Mouse (Mus musculus): Measurements from ENCODE around the gene Helz. TPM values are rescaled to one million over a fixed set of nuclear protein-coding genes. Genes with fewer than 3 reads are reported as not detected.

Gene Helz
- polyA plus RNA-seq, 1 experiment = 23.3 TPM

DNA sequence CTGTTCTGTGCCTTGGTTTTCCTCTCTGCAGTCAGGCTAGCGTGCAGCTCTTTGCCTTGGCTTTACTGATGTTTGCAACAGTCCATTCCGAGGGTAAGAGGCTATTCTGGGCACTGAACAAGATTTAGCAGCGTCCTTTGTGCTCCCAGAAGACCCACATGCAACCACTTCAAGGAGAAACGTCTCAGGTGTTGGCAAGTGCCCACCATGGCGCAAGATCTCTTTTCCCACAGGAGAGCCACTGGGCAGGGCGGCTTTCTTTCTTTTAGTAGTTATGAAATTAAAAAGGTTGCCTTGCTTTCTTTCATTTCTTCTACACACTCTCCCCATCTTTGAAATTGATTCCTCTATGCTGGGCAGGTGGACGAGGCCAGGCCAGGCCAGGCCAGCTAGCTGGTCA, 181.4 kb downstream of the Helz start:
- H3K27me3 ChIP-seq (ENCODE audit: control insufficient read depth, insufficient read depth, low read length) = no peaks in the 10 kb centered on the region
- no peak for DNase-seq (ENCODE audit: low read depth in 1 of 2, low spot score in 2 of 2)
- TF ChIP-seq POLR2A (IDR thresholded peaks at IDR 0.05; ENCODE audit: low read depth, low read length) (no peak), CTCF (IDR thresholded peaks at IDR 0.05; ENCODE audit: extremely low read depth, insufficient read depth, insufficient read length, insufficient replicate concordance) (no peak)
- H3K36me3 ChIP-seq (ENCODE audit: control insufficient read depth, insufficient read depth, low read length) = no peaks in the 10 kb centered on the region
- no peaks in the 10 kb centered on the region for H3K4me1 ChIP-seq (ENCODE audit: control insufficient read depth, insufficient read depth, insufficient read length)
- 75% methylated on average over 7 of the region's 7 CpGs for WGBS
- H3K27ac ChIP-seq (ENCODE audit: insufficient read depth, low read length) = no peak overlapping the region
- H3K4me3 ChIP-seq (ENCODE audit: extremely low read depth, insufficient read depth, insufficient read length) = no peak overlapping the region

DNA sequence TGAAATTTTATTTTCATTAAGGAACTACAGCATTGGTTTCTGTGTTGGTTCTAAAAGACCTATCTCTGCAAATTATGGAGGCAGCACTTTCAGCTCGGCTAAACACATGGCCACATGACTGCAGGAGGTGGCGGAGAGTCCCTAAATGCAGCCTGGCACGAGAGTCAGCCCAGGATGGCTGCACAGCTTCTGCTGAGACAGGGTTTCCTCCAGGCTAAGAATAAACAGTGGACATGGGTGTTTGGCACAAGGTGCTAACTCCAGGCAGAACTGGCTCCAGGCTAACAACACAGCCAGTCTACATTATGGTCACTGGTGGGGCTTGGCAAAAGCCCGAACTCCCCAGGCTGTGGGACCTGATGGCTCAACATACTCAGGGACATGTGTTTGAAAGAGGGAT, 183.2 kb downstream of the Helz start:
- Histone ChIP-seq H3K4me1 (ENCODE audit: control insufficient read depth, insufficient read depth, insufficient read length) (no peaks in the 10 kb centered on the region), H3K27ac (ENCODE audit: insufficient read depth, low read length) (no peak overlapping the region), H3K4me3 (ENCODE audit: extremely low read depth, insufficient read depth, insufficient read length) (no peak overlapping the region), H3K27me3 (ENCODE audit: control insufficient read depth, insufficient read depth, low read length) (no peaks in the 10 kb centered on the region), H3K36me3 (ENCODE audit: control insufficient read depth, insufficient read depth, low read length) (no peaks in the 10 kb centered on the region)
- WGBS = 75% methylated on average over 4 of the region's 4 CpGs
- DNase-seq (ENCODE audit: low read depth in 1 of 2, low spot score in 2 of 2) = no peak
- TF ChIP-seq CTCF (IDR thresholded peaks at IDR 0.05; ENCODE audit: extremely low read depth, insufficient read depth, insufficient read length, insufficient replicate concordance) = no peak
- TF ChIP-seq POLR2A (IDR thresholded peaks at IDR 0.05; ENCODE audit: low read depth, low read length) = no peak

DNA sequence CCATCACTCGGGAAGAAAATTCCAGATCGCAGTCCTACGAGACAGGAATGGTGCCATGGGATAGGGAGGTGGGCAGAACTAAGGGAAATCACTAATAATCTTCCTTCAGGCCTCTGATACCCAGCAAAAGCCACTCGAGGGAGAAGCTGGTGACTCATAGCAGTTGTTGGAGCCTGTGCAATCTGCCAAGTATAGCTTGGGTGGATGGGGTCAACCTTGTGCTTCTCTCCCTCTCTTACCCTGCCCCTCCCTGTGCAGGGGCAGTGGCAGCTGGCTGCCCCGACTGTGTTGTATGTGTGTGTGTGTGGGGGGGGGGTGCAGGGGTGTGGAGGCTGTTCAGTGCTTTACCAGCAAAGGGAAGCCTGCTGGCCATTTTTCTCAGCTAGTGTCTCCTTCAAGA, 183.8 kb downstream of the Helz start:
- H3K27me3 ChIP-seq (ENCODE audit: control insufficient read depth, insufficient read depth, low read length) = no peaks in the 10 kb centered on the region
- H3K27ac ChIP-seq (ENCODE audit: insufficient read depth, low read length) = no peak overlapping the region
- no peaks in the 10 kb centered on the region for H3K36me3 ChIP-seq (ENCODE audit: control insufficient read depth, insufficient read depth, low read length)
- TF ChIP-seq POLR2A (IDR thresholded peaks at IDR 0.05; ENCODE audit: low read depth, low read length) (no peak), CTCF (IDR thresholded peaks at IDR 0.05; ENCODE audit: extremely low read depth, insufficient read depth, insufficient read length, insufficient replicate concordance) (no peak)
- H3K4me1 ChIP-seq (ENCODE audit: control insufficient read depth, insufficient read depth, insufficient read length) = no peaks in the 10 kb centered on the region
- 62% methylated on average over 5 of the region's 5 CpGs for WGBS
- H3K4me3 ChIP-seq (ENCODE audit: extremely low read depth, insufficient read depth, insufficient read length) = no peak overlapping the region
- no peak for DNase-seq (ENCODE audit: low read depth in 1 of 2, low spot score in 2 of 2)

DNA sequence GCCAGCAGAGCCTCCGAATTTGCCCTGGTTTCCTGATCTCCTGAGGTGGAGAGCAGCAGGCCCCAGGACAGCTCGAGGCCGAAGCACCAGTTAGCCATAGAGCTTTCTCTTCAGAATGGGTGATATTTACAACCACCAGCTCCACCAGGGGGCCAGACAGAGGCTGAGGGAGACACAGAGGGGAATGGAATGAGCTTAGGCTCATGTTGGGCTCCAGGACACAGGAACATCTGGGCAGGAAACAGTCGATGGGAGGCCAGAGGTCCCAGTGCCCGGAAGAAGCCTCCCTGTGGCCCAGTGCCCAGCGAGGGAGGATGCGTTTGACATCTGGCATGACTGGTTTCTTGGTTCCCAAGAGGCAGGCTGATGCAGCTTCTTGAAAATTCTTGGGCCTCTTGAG, 186.4 kb downstream of the Helz start:
- TF ChIP-seq CTCF (IDR thresholded peaks at IDR 0.05; ENCODE audit: extremely low read depth, insufficient read depth, insufficient read length, insufficient replicate concordance) = no peak
- no peak for TF ChIP-seq POLR2A (IDR thresholded peaks at IDR 0.05; ENCODE audit: low read depth, low read length)
- no peak for DNase-seq (ENCODE audit: low read depth in 1 of 2, low spot score in 2 of 2)
- Histone ChIP-seq H3K4me1 (ENCODE audit: control insufficient read depth, insufficient read depth, insufficient read length) (no peaks in the 10 kb centered on the region), H3K27me3 (ENCODE audit: control insufficient read depth, insufficient read depth, low read length) (no peaks in the 10 kb centered on the region), H3K27ac (ENCODE audit: insufficient read depth, low read length) (no peak overlapping the region), H3K4me3 (ENCODE audit: extremely low read depth, insufficient read depth, insufficient read length) (no peak overlapping the region), H3K36me3 (ENCODE audit: control insufficient read depth, insufficient read depth, low read length) (no peaks in the 10 kb centered on the region)
- 46% methylated on average over 7 of the region's 7 CpGs for WGBS

DNA sequence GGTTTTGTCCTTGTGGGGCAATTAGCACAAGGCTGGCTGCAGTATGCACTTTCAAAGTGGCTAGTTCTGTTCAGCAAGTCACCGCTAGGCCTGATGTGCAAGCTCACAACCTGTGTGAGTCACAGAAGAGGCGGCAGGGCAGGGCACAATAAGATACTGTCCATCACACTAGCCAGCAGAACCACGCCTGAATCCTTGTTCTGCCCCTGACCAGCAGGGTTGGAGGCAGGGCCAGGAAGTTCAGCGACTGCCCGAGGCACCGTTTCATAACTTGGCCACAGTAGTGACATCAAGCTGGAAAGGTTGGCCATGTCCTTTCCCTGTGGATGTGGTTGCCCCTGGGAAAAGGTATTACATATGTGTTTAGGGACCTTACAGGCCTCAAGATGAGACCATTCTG, 190.2 kb downstream of the Helz start:
- no peak for DNase-seq (ENCODE audit: low read depth in 1 of 2, low spot score in 2 of 2)
- 83% methylated on average over 6 of the region's 6 CpGs for WGBS
- Histone ChIP-seq H3K4me3 (ENCODE audit: extremely low read depth, insufficient read depth, insufficient read length) (no peak overlapping the region), H3K36me3 (ENCODE audit: control insufficient read depth, insufficient read depth, low read length) (no peaks in the 10 kb centered on the region), H3K4me1 (ENCODE audit: control insufficient read depth, insufficient read depth, insufficient read length) (no peaks in the 10 kb centered on the region), H3K27me3 (ENCODE audit: control insufficient read depth, insufficient read depth, low read length) (no peaks in the 10 kb centered on the region), H3K27ac (ENCODE audit: insufficient read depth, low read length) (no peak overlapping the region)
- TF ChIP-seq CTCF (IDR thresholded peaks at IDR 0.05; ENCODE audit: extremely low read depth, insufficient read depth, insufficient read length, insufficient replicate concordance) (no peak), POLR2A (IDR thresholded peaks at IDR 0.05; ENCODE audit: low read depth, low read length) (no peak)

DNA sequence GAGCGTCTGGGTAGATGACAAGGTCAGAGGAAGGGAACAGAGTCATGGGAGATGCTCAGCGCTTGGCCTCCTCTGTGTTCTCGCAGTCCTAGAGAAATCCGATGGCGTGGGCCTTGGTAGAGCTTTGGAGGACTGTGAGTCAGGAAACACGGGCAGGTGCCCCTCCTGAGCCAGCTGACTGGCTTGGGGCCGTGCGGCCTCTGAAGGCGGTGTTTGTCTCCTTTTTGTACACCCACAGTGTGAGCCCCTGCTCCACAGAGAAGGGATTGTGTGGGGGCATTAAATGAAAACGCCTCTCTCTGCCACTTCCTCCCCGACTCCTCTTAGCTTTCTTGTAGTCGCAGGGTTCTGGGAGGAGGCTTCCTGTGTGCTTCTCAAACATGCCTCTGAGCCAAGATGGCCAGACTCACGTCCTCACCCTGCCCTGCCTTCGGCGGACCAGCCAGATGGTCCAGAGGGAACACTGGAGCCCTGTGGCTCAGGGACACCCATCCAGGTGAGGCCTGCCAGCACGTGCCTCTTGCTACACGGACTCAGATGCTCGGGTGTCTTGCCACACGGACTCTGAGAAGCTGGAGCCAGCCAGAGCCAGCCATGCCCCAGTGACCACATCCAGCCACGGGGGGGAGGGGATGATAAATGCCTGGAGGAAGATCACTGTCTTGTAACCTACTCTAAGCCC, 190.8 kb downstream of the Helz start:
- WGBS = 72% methylated on average over 20 of the region's 20 CpGs
- Histone ChIP-seq H3K4me1 (ENCODE audit: control insufficient read depth, insufficient read depth, insufficient read length) (no peaks in the 10 kb centered on the region), H3K36me3 (ENCODE audit: control insufficient read depth, insufficient read depth, low read length) (no peaks in the 10 kb centered on the region), H3K27me3 (ENCODE audit: control insufficient read depth, insufficient read depth, low read length) (no peaks in the 10 kb centered on the region), H3K4me3 (ENCODE audit: extremely low read depth, insufficient read depth, insufficient read length) (no peak overlapping the region), H3K27ac (ENCODE audit: insufficient read depth, low read length) (no peak overlapping the region)
- TF ChIP-seq POLR2A (IDR thresholded peaks at IDR 0.05; ENCODE audit: low read depth, low read length) (no peak), CTCF (IDR thresholded peaks at IDR 0.05; ENCODE audit: extremely low read depth, insufficient read depth, insufficient read length, insufficient replicate concordance) (no peak)
- DNase-seq (ENCODE audit: low read depth in 1 of 2, low spot score in 2 of 2) = no peak

DNA sequence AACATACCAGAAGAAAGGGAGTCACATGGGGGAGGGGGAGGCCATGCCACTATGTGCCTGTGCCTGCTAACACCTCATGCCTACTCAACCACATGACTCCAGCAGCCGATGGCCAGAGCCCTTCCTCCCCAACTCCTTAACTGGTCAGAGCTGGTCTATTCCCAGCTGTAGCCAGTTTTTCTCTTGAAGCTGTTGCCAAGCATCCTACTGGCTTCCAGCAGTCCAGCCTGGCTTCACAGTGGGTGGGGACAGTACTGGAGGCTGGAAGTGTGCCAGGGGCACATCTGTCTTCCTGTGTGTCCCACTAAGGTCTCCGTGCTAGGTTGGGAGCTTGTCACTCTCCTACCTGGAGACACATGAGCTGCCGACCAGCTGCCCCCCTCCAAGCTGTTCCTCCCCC, 195.4 kb downstream of the Helz start:
- Histone ChIP-seq H3K4me3 (ENCODE audit: extremely low read depth, insufficient read depth, insufficient read length) (no peak overlapping the region), H3K36me3 (ENCODE audit: control insufficient read depth, insufficient read depth, low read length) (no peaks in the 10 kb centered on the region), H3K27me3 (ENCODE audit: control insufficient read depth, insufficient read depth, low read length) (no peaks in the 10 kb centered on the region), H3K4me1 (ENCODE audit: control insufficient read depth, insufficient read depth, insufficient read length) (no peaks in the 10 kb centered on the region), H3K27ac (ENCODE audit: insufficient read depth, low read length) (no peak overlapping the region)
- TF ChIP-seq POLR2A (IDR thresholded peaks at IDR 0.05; ENCODE audit: low read depth, low read length) (no peak), CTCF (IDR thresholded peaks at IDR 0.05; ENCODE audit: extremely low read depth, insufficient read depth, insufficient read length, insufficient replicate concordance) (no peak)
- no peak for DNase-seq (ENCODE audit: low read depth in 1 of 2, low spot score in 2 of 2)
- 86% methylated on average over 3 of the region's 3 CpGs for WGBS

Other genes with a start within 250 kb of the Helz start
- 6.4 TPM in 2 replicates for gene Pitpnc1, start 77.2 kb upstream of the Helz start, polyA plus RNA-seq (2012; rRNA removed)
- gene Psmd12, start 68.4 kb upstream of the Helz start, polyA plus RNA-seq (2012; rRNA removed) = 5.1 and 6.6 TPM in 2 replicates
- 0.33 and 0.39 TPM in 2 replicates for gene Cacng1, start 168.6 kb downstream of the Helz start, polyA plus RNA-seq (2012; rRNA removed)
- gene Cacng4, start 246.6 kb downstream of the Helz start, polyA plus RNA-seq (2012; rRNA removed) = 0.12 and 0.59 TPM in 2 replicates

Measured in spleen, adult 2 months (tissue).